Mouse (Mus musculus): ENCODE data around the gene Qrich2.

DNA sequence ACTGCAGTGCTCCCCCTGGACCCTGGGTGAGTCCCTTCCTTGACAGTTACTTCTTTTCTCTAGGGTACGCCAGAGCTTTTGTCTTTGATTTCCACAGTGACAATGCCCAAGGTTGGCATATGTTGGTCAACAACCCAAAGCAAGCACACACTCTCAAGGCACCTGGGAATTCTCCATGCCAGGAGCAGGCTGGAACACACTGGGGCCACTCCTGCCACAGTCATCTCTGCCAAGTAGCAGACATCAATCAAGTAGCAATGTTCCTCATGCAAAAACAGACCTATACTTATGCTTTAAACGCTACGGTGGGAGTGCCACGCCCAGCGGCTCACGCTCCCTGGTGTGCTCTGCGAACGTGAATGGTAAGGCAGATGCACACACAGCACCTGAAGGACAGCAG is 14.9 kb upstream of the Qrich2 start:
- no peak for TF ChIP-seq GATA1 (IDR thresholded peaks at IDR 0.05; ENCODE audit: borderline replicate concordance, low read length)
- TF ChIP-seq FLI1 (IDR thresholded peaks at IDR 0.05; ENCODE audit: low read length) = no peak
